In the genomic region with DNA sequence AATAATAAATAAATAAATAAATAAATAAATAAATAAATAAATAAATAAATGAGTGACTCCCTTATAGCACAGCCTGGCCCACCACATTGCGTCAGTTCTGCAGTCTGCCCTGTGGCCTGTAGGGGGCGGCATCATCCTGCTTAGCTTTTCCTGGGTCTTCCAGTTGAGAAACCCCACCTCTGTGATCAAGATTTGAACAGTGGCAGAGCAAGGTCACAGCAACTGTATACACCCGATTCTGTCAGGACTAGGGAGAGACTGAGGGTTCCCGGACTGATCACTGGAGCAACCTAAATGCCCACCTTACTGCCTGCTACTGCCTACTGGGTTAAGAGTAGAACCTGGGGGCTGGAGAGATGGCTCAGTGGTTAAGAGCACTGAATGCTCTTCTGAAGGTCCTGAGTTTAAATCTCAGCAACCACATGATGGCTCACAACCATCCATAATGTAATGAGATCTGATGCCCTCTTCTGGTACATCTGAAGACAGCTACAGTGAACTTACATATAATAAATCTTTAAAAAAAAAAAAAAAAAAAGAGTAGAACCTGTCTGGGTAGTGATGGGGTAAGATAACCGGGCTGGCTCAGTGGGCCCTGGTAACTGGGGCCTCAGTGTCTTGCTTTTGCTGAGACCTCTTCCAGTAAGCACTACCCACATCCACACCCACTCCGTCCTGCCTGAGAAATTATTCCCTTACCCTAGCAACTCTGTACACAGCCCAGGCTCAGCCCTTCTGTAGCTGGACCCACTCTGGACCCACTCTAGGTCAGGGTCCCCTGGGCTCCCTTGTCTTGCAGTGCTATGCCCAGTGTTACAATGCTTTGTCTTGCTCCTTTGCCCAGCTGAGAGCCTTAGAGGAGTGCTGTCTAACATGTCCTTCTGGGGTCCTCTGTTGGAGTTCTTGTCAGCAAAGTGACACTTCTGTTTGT, we compare ENCODE assay signal across 8 mouse cellular contexts. TPM values are rescaled to one million over a fixed set of nuclear protein-coding genes. Genes with fewer than 3 reads are reported as not detected.
A peak's percentile ranks its signal among the peaks of the same experiment; 100 is the strongest.
DNase-seq lines count a peak whose midpoint lies in the region; ATAC-seq lines count a peak whose summit lies in the region.

No protein-coding gene starts in this region.

- H3K4me2 ChIP-seq in embryonic facial prominence, embryonic 11.5 days (ENCODE audit: low read depth, low read length), result no peak overlapping the region
- H3K4me2 ChIP-seq in heart, embryonic 16.5 days (ENCODE audit: low read depth, low read length), result no peak overlapping the region
- H3K4me2 ChIP-seq in liver, embryonic 13.5 days, result no peak overlapping the region
- H3K4me2 ChIP-seq in neural tube, embryonic 15.5 days, result no peak overlapping the region

- 33% methylated on average over 6 of the region's 6 CpGs for whole genome bisulfite sequencing in embryonic facial prominence, embryonic 11.5 days
- 35% methylated on average over 6 of the region's 6 CpGs for WGBS in heart, embryonic 16.5 days
- WGBS in liver, embryonic 13.5 days (ENCODE audit: insufficient replicate concordance), result 31% methylated on average over 6 of the region's 6 CpGs
- 38% methylated on average over 6 of the region's 6 CpGs for WGBS in neural tube, embryonic 15.5 days

- H3K9me3 ChIP-seq in embryonic facial prominence, embryonic 11.5 days (replicated peaks; ENCODE audit: control insufficient read depth, low read length), result no peaks in the 10 kb centered on the region
- no peaks in the 10 kb centered on the region for H3K9me3 ChIP-seq in heart, embryonic 16.5 days (replicated peaks; ENCODE audit: control insufficient read depth, low read length)
- H3K9me3 ChIP-seq in liver, embryonic 13.5 days (replicated peaks), result no peaks in the 10 kb centered on the region
- H3K9me3 ChIP-seq in neural tube, embryonic 15.5 days (replicated peaks), result no peaks in the 10 kb centered on the region

- H3K27me3 ChIP-seq in embryonic facial prominence, embryonic 11.5 days (ENCODE audit: control insufficient read depth, insufficient read depth, low read length), result no peaks in the 10 kb centered on the region
- no peaks in the 10 kb centered on the region for H3K27me3 ChIP-seq in heart, embryonic 16.5 days (ENCODE audit: control insufficient read depth, insufficient read depth, low read length)
- no peaks in the 10 kb centered on the region for H3K27me3 ChIP-seq in liver, embryonic 13.5 days
- H3K27me3 ChIP-seq in neural tube, embryonic 15.5 days (replicated peaks), result no peaks in the 10 kb centered on the region

- no peak overlapping the region for H3K4me3 ChIP-seq in embryonic facial prominence, embryonic 11.5 days (ENCODE audit: low read depth, low read length)
- no peak overlapping the region for H3K4me3 ChIP-seq in heart, embryonic 16.5 days (ENCODE audit: low read length)
- no peak overlapping the region for H3K4me3 ChIP-seq in liver, embryonic 13.5 days (replicated peaks)
- H3K4me3 ChIP-seq in neural tube, embryonic 15.5 days (replicated peaks), result no peak overlapping the region

- no peak for ATAC-seq in embryonic facial prominence, embryonic 11.5 days (replicated peaks; ENCODE audit: insufficient number of reproducible peaks, low FRiP score, low TSS enrichment, low read depth)
- 0 out of 2 replicates have a peak, but pooled peaks have one; percentile 23 for ATAC-seq in heart, embryonic 16.5 days (replicated peaks; ENCODE audit: extremely low read depth, insufficient read depth, low FRiP score)
- ATAC-seq in liver, embryonic 13.5 days (ENCODE audit: low read depth), result peak; percentile 56
- ATAC-seq in neural tube, embryonic 15.5 days (ENCODE audit: low FRiP score), result peak; percentile 45; the same call in 1 of the 2 replicates

- no peaks in the 10 kb centered on the region for H3K36me3 ChIP-seq in embryonic facial prominence, embryonic 11.5 days (replicated peaks; ENCODE audit: control insufficient read depth, insufficient read depth, low read depth, low read length)
- no peaks in the 10 kb centered on the region for H3K36me3 ChIP-seq in heart, embryonic 16.5 days (ENCODE audit: control insufficient read depth, insufficient read depth)
- H3K36me3 ChIP-seq in liver, embryonic 13.5 days, result no peaks in the 10 kb centered on the region
- no peaks in the 10 kb centered on the region for H3K36me3 ChIP-seq in neural tube, embryonic 15.5 days

- H3K4me1 ChIP-seq in embryonic facial prominence, embryonic 11.5 days (ENCODE audit: control insufficient read depth, insufficient read depth, low read length), result no peaks in the 10 kb centered on the region
- no peaks in the 10 kb centered on the region for H3K4me1 ChIP-seq in heart, embryonic 16.5 days (ENCODE audit: control insufficient read depth, insufficient read depth, low read length)
- peaks cover 7% of the 10 kb centered on the region; the same call in 1 of the 2 replicates for H3K4me1 ChIP-seq in liver, embryonic 13.5 days (replicated peaks)
- H3K4me1 ChIP-seq in neural tube, embryonic 15.5 days, result no peaks in the 10 kb centered on the region

- DNase-seq in CD4-positive, CD25-positive, alpha-beta regulatory T cell, adult 2 months (ENCODE audit: low read depth, low spot score), result peak; percentile 85
- DNase-seq in adrenal gland, adult 2 months, result peak; percentile 77
- DNase-seq in embryonic facial prominence, embryonic 11.5 days (ENCODE audit: low spot score), result peak; percentile 83
- DNase-seq in kidney, postnatal 25 days, result peak; percentile 82 to 86
- DNase-seq in liver, embryonic 13.5 days, result peak; percentile 70
- peak; percentile 87 for DNase-seq in testis, postnatal 10 days (ENCODE audit: low spot score)

- no peak overlapping the region for H3K27ac ChIP-seq in embryonic facial prominence, embryonic 11.5 days (replicated peaks; ENCODE audit: low read depth, low read length)
- H3K27ac ChIP-seq in heart, embryonic 16.5 days (ENCODE audit: low read length), result no peak overlapping the region
- H3K27ac ChIP-seq in liver, embryonic 13.5 days, result no peak overlapping the region
- no peak overlapping the region for H3K27ac ChIP-seq in neural tube, embryonic 15.5 days (replicated peaks)

- no peak overlapping the region for H3K9ac ChIP-seq in embryonic facial prominence, embryonic 11.5 days (replicated peaks; ENCODE audit: low read length)
- H3K9ac ChIP-seq in heart, embryonic 16.5 days (ENCODE audit: low read length), result no peak overlapping the region
- H3K9ac ChIP-seq in liver, embryonic 13.5 days, result no peak overlapping the region
- no peak overlapping the region for H3K9ac ChIP-seq in neural tube, embryonic 15.5 days (replicated peaks)

RNA-seq across cellular contexts. Expression of gene 1810055G02Rik, which starts 8.3 kb away (rescaled TPM):
- 10 to 100 TPM; 27.9 to 37.8 TPM for total RNA-seq in adrenal gland, adult 2 months (2021)
- polyA plus RNA-seq in adrenal gland, adult 2 months (2012; rRNA removed), result 43.3 and 46.3 TPM in 2 replicates
- 37.9 and 39.0 TPM in 2 replicates for polyA plus RNA-seq in embryonic facial prominence, embryonic 11.5 days (2014; fragmentation: Nextera tagmentation; extraction: Ambion mirVana)
- polyA plus RNA-seq in heart, embryonic 16.5 days (2015; fragmentation: Nextera tagmentation; extraction: Ambion mirVana), result 18.6 and 20.1 TPM in 2 replicates
- 13.2 and 14.5 TPM in 2 replicates for polyA plus RNA-seq in liver, embryonic 13.5 days (2015; fragmentation: Nextera tagmentation; extraction: Ambion mirVana)
- polyA plus RNA-seq in neural tube, embryonic 15.5 days (2015; fragmentation: Nextera tagmentation; extraction: Ambion mirVana), result 35.1 and 36.5 TPM in 2 replicates

RNA-seq across cellular contexts. Expression of gene Lrp5, which starts 13.4 kb away (rescaled TPM):
- total RNA-seq in adrenal gland, adult 2 months (2021), result 100 to 1,000 TPM in 1 of 2 experiments, 10 to 100 TPM in 1; 92.7 to 111 TPM
- 103 and 113 TPM in 2 replicates for polyA plus RNA-seq in adrenal gland, adult 2 months (2012; rRNA removed)
- polyA plus RNA-seq in embryonic facial prominence, embryonic 11.5 days (2014; fragmentation: Nextera tagmentation; extraction: Ambion mirVana), result 5.2 and 5.3 TPM in 2 replicates
- 3.1 and 3.7 TPM in 2 replicates for polyA plus RNA-seq in heart, embryonic 16.5 days (2015; fragmentation: Nextera tagmentation; extraction: Ambion mirVana)
- 1.9 and 2.0 TPM in 2 replicates for polyA plus RNA-seq in liver, embryonic 13.5 days (2015; fragmentation: Nextera tagmentation; extraction: Ambion mirVana)
- 1.2 and 2.1 TPM in 2 replicates for polyA plus RNA-seq in neural tube, embryonic 15.5 days (2015; fragmentation: Nextera tagmentation; extraction: Ambion mirVana)

Comparison
In these comparisons a context has a peak if more than half of its experiments do, and no peak if none do; other contexts are left out.
1. RNA of gene Lrp5, which starts 13.4 kb away (polyA plus RNA-seq): 103 to 113 TPM in adrenal gland, adult 2 months; 5.2 to 5.3 TPM in embryonic facial prominence, embryonic 11.5 days, 3.1 to 3.7 TPM in heart, embryonic 16.5 days, 1.9 to 2.0 TPM in liver, embryonic 13.5 days and 1.2 to 2.1 TPM in neural tube, embryonic 15.5 days; every median in the first group is over 10 times any median in the second.
2. Peak in every context shown above with its lines, with median percentiles within 50 percentile points of each other: DNase-seq.